Mouse (Mus musculus): ENCODE data around the gene Fmnl3. TPM values are rescaled to one million over a fixed set of nuclear protein-coding genes. Genes with fewer than 3 reads are reported as not detected.

Fmnl3 gene
- polyA plus RNA-seq, 1 experiment from 2014 or later, result 17.2 TPM

DNA sequence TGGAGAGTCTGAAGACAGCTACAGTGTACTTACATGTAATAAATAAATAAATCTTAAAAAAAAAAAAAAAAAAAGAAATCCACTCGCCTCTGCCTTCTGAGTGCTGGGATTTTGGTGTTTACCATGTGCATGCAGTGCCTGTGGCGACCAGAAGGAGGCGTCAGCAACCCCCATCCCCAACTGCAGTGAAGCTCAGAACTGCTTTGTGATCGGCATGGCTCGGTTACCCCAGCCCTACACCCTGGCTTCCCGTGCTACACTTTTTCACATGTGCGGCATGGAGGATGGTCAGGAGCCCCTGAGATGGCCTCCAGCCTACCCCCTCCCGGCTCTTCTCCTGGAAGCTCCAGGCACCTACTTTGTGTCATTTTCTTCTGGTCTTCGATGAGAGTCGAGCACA is 86.8 kb downstream of the Fmnl3 start:
- H3K9me3 ChIP-seq (replicated peaks), result no peaks in the 10 kb centered on the region

DNA sequence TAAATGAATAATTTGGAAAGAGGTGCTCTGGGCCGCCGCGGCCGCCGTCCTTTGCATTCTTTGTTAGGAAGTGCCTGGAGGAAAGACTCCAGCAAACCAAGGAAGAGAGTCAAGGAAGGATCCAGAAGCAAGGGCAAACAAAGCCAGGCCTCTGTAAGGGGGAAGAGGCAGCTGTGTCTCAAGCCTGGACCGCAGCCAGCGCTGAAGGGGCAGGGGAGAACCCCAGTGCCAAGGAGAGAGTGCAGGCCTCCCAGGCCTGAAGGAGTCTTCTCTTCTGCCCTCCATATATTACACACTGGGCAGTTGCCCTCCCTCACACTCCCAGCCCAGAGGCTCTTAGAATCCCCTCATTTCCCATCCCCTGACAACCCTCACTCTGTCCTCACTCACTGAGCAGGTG is 92.0 kb downstream of the Fmnl3 start:
- H3K4me2 ChIP-seq, result no peak overlapping the region
- H3K4me1 ChIP-seq (replicated peaks), result no peaks in the 10 kb centered on the region
- H3K36me3 ChIP-seq, result no peaks in the 10 kb centered on the region
- peaks cover 11% of the 10 kb centered on the region; the same call in 1 of the 2 replicates for H3K27me3 ChIP-seq (replicated peaks)
- WGBS, result 83% methylated on average over 7 of the region's 7 CpGs
- H3K27ac ChIP-seq (ENCODE audit: poor library complexity, severe bottlenecking), result no peak overlapping the region
- no peak overlapping the region for H3K9ac ChIP-seq
- ATAC-seq (ENCODE audit: insufficient number of reproducible peaks, low FRiP score), result no peak
- no peaks in the 10 kb centered on the region for H3K9me3 ChIP-seq (replicated peaks)
- no peak overlapping the region for H3K4me3 ChIP-seq

More for the DNA sequence above, 86.8 kb downstream of the Fmnl3 start:
- 59% methylated on average over 10 of the region's 10 CpGs for WGBS
- ATAC-seq (ENCODE audit: insufficient number of reproducible peaks, low FRiP score), result no peak
- Histone ChIP-seq H3K9ac (no peak overlapping the region), H3K27ac (ENCODE audit: poor library complexity, severe bottlenecking) (no peak overlapping the region), H3K27me3 (replicated peaks) (peaks cover 11% of the 10 kb centered on the region; the same call in 1 of the 2 replicates), H3K4me3 (no peak overlapping the region), H3K36me3 (no peaks in the 10 kb centered on the region), H3K4me1 (replicated peaks) (peaks cover 17% of the 10 kb centered on the region), H3K4me2 (no peak overlapping the region)

DNA sequence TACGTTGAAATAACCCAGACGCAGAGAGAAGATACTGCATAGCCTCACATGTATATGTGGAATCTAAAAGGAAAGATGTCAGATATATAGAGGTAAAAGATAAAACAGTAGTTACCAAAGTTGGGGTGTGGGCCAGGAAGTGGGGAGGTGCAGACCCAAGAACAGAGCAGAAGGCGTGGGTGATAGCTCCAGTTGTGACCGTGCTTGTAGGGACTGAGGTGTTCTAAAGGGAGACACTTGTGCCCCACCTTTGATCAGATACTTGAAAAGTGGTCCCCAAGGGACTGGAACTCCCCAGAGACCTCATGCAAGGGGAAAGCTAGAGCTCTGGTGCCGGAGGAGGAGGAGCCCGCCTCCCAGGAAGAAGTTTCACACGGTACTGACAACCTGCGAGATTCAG is 94.2 kb downstream of the Fmnl3 start:
- H3K4me3 ChIP-seq, result no peak overlapping the region
- H3K4me1 ChIP-seq (replicated peaks), result no peaks in the 10 kb centered on the region
- peaks cover 11% of the 10 kb centered on the region; the same call in 1 of the 2 replicates for H3K27me3 ChIP-seq (replicated peaks)
- H3K9ac ChIP-seq, result no peak overlapping the region
- no peak overlapping the region for H3K27ac ChIP-seq (ENCODE audit: poor library complexity, severe bottlenecking)
- no peak for ATAC-seq (ENCODE audit: insufficient number of reproducible peaks, low FRiP score)
- no peaks in the 10 kb centered on the region for H3K36me3 ChIP-seq
- 76% methylated on average over 8 of the region's 8 CpGs for WGBS
- no peak overlapping the region for H3K4me2 ChIP-seq
- H3K9me3 ChIP-seq (replicated peaks), result no peaks in the 10 kb centered on the region

Other genes with a start within 250 kb of the Fmnl3 start
- 57.2 and 58.5 TPM in 2 replicates for gene Spats2, start 244.6 kb downstream of the Fmnl3 start, polyA plus RNA-seq (2016; fragmentation: Nextera tagmentation; extraction: Ambion mirVana)
- 0.10 and 0.24 TPM in 2 replicates for gene Kcnh3, start 145.6 kb downstream of the Fmnl3 start, polyA plus RNA-seq (2016; fragmentation: Nextera tagmentation; extraction: Ambion mirVana)
- gene Mcrs1, start 118.5 kb downstream of the Fmnl3 start, polyA plus RNA-seq (2016; fragmentation: Nextera tagmentation; extraction: Ambion mirVana), result 143 and 152 TPM in 2 replicates
- gene Prpf40b, start 75.4 kb downstream of the Fmnl3 start, polyA plus RNA-seq (2016; fragmentation: Nextera tagmentation; extraction: Ambion mirVana), result 44.0 and 44.4 TPM in 2 replicates
- gene Fam186b, start 74.6 kb downstream of the Fmnl3 start, polyA plus RNA-seq (2016; fragmentation: Nextera tagmentation; extraction: Ambion mirVana), result 0.27 and 0.31 TPM in 2 replicates
- gene Tmbim6, start 22.4 kb upstream of the Fmnl3 start, polyA plus RNA-seq (2016; fragmentation: Nextera tagmentation; extraction: Ambion mirVana), result 251 and 253 TPM in 2 replicates
- 11.4 and 12.0 TPM in 2 replicates for gene Nckap5l, start 87.3 kb upstream of the Fmnl3 start, polyA plus RNA-seq (2016; fragmentation: Nextera tagmentation; extraction: Ambion mirVana)
- gene Bcdin3d, start 104.2 kb upstream of the Fmnl3 start, polyA plus RNA-seq (2016; fragmentation: Nextera tagmentation; extraction: Ambion mirVana), result 11.3 and 12.2 TPM in 2 replicates
- 0.09 and 0.15 TPM in 2 replicates for gene Faim2, start 157.7 kb upstream of the Fmnl3 start, polyA plus RNA-seq (2016; fragmentation: Nextera tagmentation; extraction: Ambion mirVana)
- not detected in 2 replicates for gene Aqp2, start 208.6 kb upstream of the Fmnl3 start, polyA plus RNA-seq (2016; fragmentation: Nextera tagmentation; extraction: Ambion mirVana)
- gene Aqp5, start 220.3 kb upstream of the Fmnl3 start, polyA plus RNA-seq (2016; fragmentation: Nextera tagmentation; extraction: Ambion mirVana), result 0.58 and 0.70 TPM in 2 replicates
- not detected in 2 replicates for gene Aqp6, start 230.9 kb upstream of the Fmnl3 start, polyA plus RNA-seq (2016; fragmentation: Nextera tagmentation; extraction: Ambion mirVana)